In genomic region chr1:82788070-82788469, GRCm38 (mm10) we compare ENCODE assay signal across 21 mouse cellular contexts. TPM values are rescaled to one million over a fixed set of nuclear protein-coding genes. Genes with fewer than 3 reads are reported as not detected.
A peak's percentile ranks its signal among the peaks of the same experiment; 100 is the strongest.
DNase-seq lines count a peak whose midpoint lies in the region; ATAC-seq and TF ChIP-seq lines count a peak whose summit lies in the region.
"Had no signal": no experiment of that assay in that cellular context is flagged by ENCODE, and none has a peak within 500 bp of the region (broad histone marks: within the 10 kb centered on the region; RNA-seq: fewer than 3 reads in every experiment).

No protein-coding gene starts in this region.

- WGBS in cerebellum, adult 2 months: 8% methylated on average over 7 of the region's 7 CpGs
- 37% methylated on average over 7 of the region's 7 CpGs for WGBS in embryonic facial prominence, embryonic 14.5 days
- 59% methylated on average over 7 of the region's 7 CpGs for WGBS in heart, adult 2 months

- no peak overlapping the region for H3K27ac ChIP-seq in cerebellum, adult 2 months (ENCODE audit: insufficient read depth, low read length)
- no peak overlapping the region for H3K27ac ChIP-seq in embryonic facial prominence, embryonic 14.5 days (replicated peaks; ENCODE audit: low read depth, low read length)
- H3K27ac ChIP-seq in heart, adult 2 months: no peak overlapping the region
- H3K27ac ChIP-seq: liver, embryonic 13.5 days; midbrain, embryonic 10.5 days had no signal

- intact Hi-C loops in heart, adult 2 months (cut with DNase I): no loop called here

- ATAC-seq in frontal cortex, adult (ENCODE audit: low TSS enrichment): 0 out of 2 replicates have a peak, but pooled peaks have one; percentile 27
- ATAC-seq in embryonic facial prominence, embryonic 14.5 days (ENCODE audit: low read depth): no peak

- no peaks in the 10 kb centered on the region for H3K9me3 ChIP-seq in embryonic facial prominence, embryonic 14.5 days (ENCODE audit: control insufficient read depth, low read length)
- H3K9me3 ChIP-seq: liver, embryonic 13.5 days; midbrain, embryonic 10.5 days had no signal

- no peak for DNase-seq in frontal cortex, postnatal 10 days (ENCODE audit: low spot score in 2 of 2)
- DNase-seq in cerebellum, adult 2 months: peak; percentile 21 to 62
- DNase-seq in embryonic facial prominence, embryonic 14.5 days (ENCODE audit: low spot score): peak; percentile 57
- peak; percentile 23 to 49 for DNase-seq in layer of hippocampus, postnatal 10 days (ENCODE audit: low spot score in 2 of 2)
- DNase-seq in urinary bladder, postnatal 14 days (ENCODE audit: low spot score): no peak
- DNase-seq in thymus, postnatal 14 days: no peak
- no peak for DNase-seq in heart, adult 2 months

- no peaks in the 10 kb centered on the region for H3K36me3 ChIP-seq in embryonic facial prominence, embryonic 14.5 days (ENCODE audit: control insufficient read depth, insufficient read depth, low read length)
- no peaks in the 10 kb centered on the region for H3K36me3 ChIP-seq in heart, adult 2 months (ENCODE audit: control insufficient read depth, insufficient read depth, low read length)
- H3K36me3 ChIP-seq: liver, embryonic 13.5 days; midbrain, embryonic 10.5 days had no signal

- TF ChIP-seq POLR2A in cerebellum, adult 2 months (IDR thresholded peaks at IDR 0.05; ENCODE audit: borderline replicate concordance, insufficient read depth, low read length): no peak
- no peak for TF ChIP-seq POLR2A in heart, adult 2 months (IDR thresholded peaks at IDR 0.05; ENCODE audit: insufficient read depth, low read depth, low read length)

- H3K4me1 ChIP-seq in cerebellum, adult 2 months (ENCODE audit: control insufficient read depth, insufficient read depth, low read length): no peaks in the 10 kb centered on the region
- no peaks in the 10 kb centered on the region for H3K4me1 ChIP-seq in embryonic facial prominence, embryonic 14.5 days (ENCODE audit: control insufficient read depth, insufficient read depth, low read length)
- H3K4me1 ChIP-seq in heart, adult 2 months (ENCODE audit: control insufficient read depth, insufficient read depth, low read length): peaks cover 2% of the 10 kb centered on the region
- H3K4me1 ChIP-seq: midbrain, embryonic 10.5 days had no signal

- no peak overlapping the region for H3K9ac ChIP-seq in embryonic facial prominence, embryonic 14.5 days (ENCODE audit: low read depth, low read length)
- no peak overlapping the region for H3K9ac ChIP-seq in heart, adult 2 months (ENCODE audit: low read depth, low read length)
- H3K9ac ChIP-seq: liver, embryonic 13.5 days had no signal

- no peak for TF ChIP-seq EP300 in heart, adult 2 months (IDR thresholded peaks at IDR 0.05; ENCODE audit: insufficient read depth, low read depth, low read length)

- H3K79me2 ChIP-seq in heart, adult 2 months (replicated peaks; ENCODE audit: control insufficient read depth, insufficient read depth, low read length): no peaks in the 10 kb centered on the region

- H3K4me3 ChIP-seq in cerebellum, adult 2 months (replicated peaks; ENCODE audit: insufficient read depth, low read depth, low read length): no peak overlapping the region
- H3K4me3 ChIP-seq in embryonic facial prominence, embryonic 14.5 days (ENCODE audit: low read depth, low read length): no peak overlapping the region
- no peak overlapping the region for H3K4me3 ChIP-seq in heart, adult 2 months
- H3K4me3 ChIP-seq: liver, embryonic 13.5 days; midbrain, embryonic 10.5 days had no signal

- no peak overlapping the region for H3K4me2 ChIP-seq in embryonic facial prominence, embryonic 14.5 days (ENCODE audit: low read depth, low read length)
- H3K4me2 ChIP-seq: heart, embryonic 11.5 days; liver, embryonic 13.5 days had no signal

- no peaks in the 10 kb centered on the region for H3K27me3 ChIP-seq in cerebellum, adult 2 months (ENCODE audit: control insufficient read depth, insufficient read depth, low read length)
- no peaks in the 10 kb centered on the region for H3K27me3 ChIP-seq in embryonic facial prominence, embryonic 14.5 days (replicated peaks; ENCODE audit: control insufficient read depth, insufficient read depth, low read length)
- no peaks in the 10 kb centered on the region for H3K27me3 ChIP-seq in heart, adult 2 months (ENCODE audit: control insufficient read depth, insufficient read depth, low read length)
- H3K27me3 ChIP-seq: liver, embryonic 13.5 days had no signal

- TF ChIP-seq CTCF in cerebellum, adult 2 months (IDR thresholded peaks at IDR 0.05; ENCODE audit: borderline replicate concordance, insufficient read depth, low read depth, low read length): no peak
- TF ChIP-seq CTCF in heart, adult 2 months (IDR thresholded peaks at IDR 0.05): no peak

RNA-seq across cellular contexts. Expression of gene Gm47791, which starts 17.0 kb away (rescaled TPM):
- not detected in 2 replicates for polyA plus RNA-seq in cerebellum, adult 2 months (2012; rRNA removed)
- polyA plus RNA-seq in embryonic facial prominence, embryonic 14.5 days (2014; fragmentation: Nextera tagmentation; extraction: Ambion mirVana): not detected in 2 replicates
- not detected for total RNA-seq in layer of hippocampus, postnatal 10 days (2021)
- total RNA-seq in heart, adult 2 months (2021): not detected
- polyA plus RNA-seq in heart, adult 2 months (2012; rRNA removed): not detected in 2 replicates
- total RNA-seq: adrenal gland, postnatal 36 days; gastrocnemius, adult 8-10 months; heart, postnatal 4 days; left cerebral cortex, postnatal 14 days; neutrophil, adult 5-6 weeks had no signal
- polyA plus RNA-seq: CD4-positive, CD25-positive, alpha-beta regulatory T cell, adult 4 months; cortical plate, adult 2 months; heart, embryonic 11.5 days; inflammation-experienced regulatory T-cells, adult 6 months; liver, embryonic 13.5 days; lung, postnatal 0 days; midbrain, embryonic 10.5 days; thymus, postnatal 0 days had no signal

RNA-seq across cellular contexts. Expression of gene Tm4sf20, which starts 19.8 kb away (rescaled TPM):
- not detected in 2 replicates for polyA plus RNA-seq in cerebellum, adult 2 months (2012; rRNA removed)
- polyA plus RNA-seq in embryonic facial prominence, embryonic 14.5 days (2014; fragmentation: Nextera tagmentation; extraction: Ambion mirVana): 0.11 TPM in 1 of 2 replicates, not detected in the other
- not detected for total RNA-seq in layer of hippocampus, postnatal 10 days (2021)
- total RNA-seq in heart, adult 2 months (2021): not detected
- polyA plus RNA-seq in heart, adult 2 months (2012; rRNA removed): not detected in 2 replicates
- total RNA-seq: adrenal gland, postnatal 36 days; gastrocnemius, adult 8-10 months; heart, postnatal 4 days; left cerebral cortex, postnatal 14 days; neutrophil, adult 5-6 weeks had no signal
- polyA plus RNA-seq: cortical plate, adult 2 months; liver, embryonic 13.5 days; midbrain, embryonic 10.5 days had no signal

RNA-seq across cellular contexts. Expression of gene Agfg1, which starts 51.2 kb away (rescaled TPM):
- polyA plus RNA-seq in cerebellum, adult 2 months (2012; rRNA removed): 43.1 and 47.2 TPM in 2 replicates
- 41.9 and 42.4 TPM in 2 replicates for polyA plus RNA-seq in embryonic facial prominence, embryonic 14.5 days (2014; fragmentation: Nextera tagmentation; extraction: Ambion mirVana)
- 10 to 100 TPM; 80.2 to 85.8 TPM for total RNA-seq in layer of hippocampus, postnatal 10 days (2021)
- total RNA-seq in heart, adult 2 months (2021): 10 to 100 TPM; 27.9 to 29.8 TPM
- 28.2 and 47.5 TPM in 2 replicates for polyA plus RNA-seq in heart, adult 2 months (2012; rRNA removed)

Comparison
In these comparisons a context has a peak if more than half of its experiments do, and no peak if none do; other contexts are left out.
1. DNase-seq: peak in cerebellum, adult 2 months (2 of 2), embryonic facial prominence, embryonic 14.5 days (single experiment) and layer of hippocampus, postnatal 10 days (2 of 2); none in frontal cortex, postnatal 10 days (0 of 2), urinary bladder, postnatal 14 days (single experiment), thymus, postnatal 14 days (single experiment) and heart, adult 2 months (0 of 2).